ENCODE assay signal across 11 mouse cellular contexts in the genomic region with DNA sequence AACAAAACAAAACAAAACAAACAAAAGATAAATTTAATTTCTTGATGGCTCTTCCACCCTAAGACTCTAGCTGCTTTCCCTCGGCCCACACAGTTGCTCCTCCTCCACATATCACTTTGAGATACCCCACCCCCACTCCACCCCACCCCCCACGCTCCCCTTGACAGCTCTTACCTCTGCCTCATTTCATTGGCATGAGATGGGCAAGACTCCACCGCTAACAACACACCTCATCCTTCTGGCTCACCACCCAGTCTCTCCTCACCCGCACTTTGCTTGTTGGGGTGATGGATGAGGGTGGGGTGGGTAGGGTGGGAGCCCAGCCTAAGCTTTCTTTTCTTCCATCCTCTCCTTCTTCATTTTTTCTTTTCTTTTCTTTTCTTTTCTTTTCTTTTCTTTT. TPM values are rescaled to one million over a fixed set of nuclear protein-coding genes. Genes with fewer than 3 reads are reported as not detected.
DNase-seq lines count a peak whose midpoint lies in the region; ATAC-seq and TF ChIP-seq lines count a peak whose summit lies in the region.
"Had no signal": no experiment of that assay in that cellular context is flagged by ENCODE, and none has a peak within 500 bp of the region (broad histone marks: within the 10 kb centered on the region; RNA-seq: fewer than 3 reads in every experiment).

No protein-coding gene starts in this region.

- no peak for TF ChIP-seq EP300 in stomach, postnatal 0 days (optimal IDR thresholded peaks at IDR 0.05)

- H3K4me2 ChIP-seq in liver, embryonic 13.5 days, result peak overlapping the region; percentile 33
- H3K4me2 ChIP-seq in liver, embryonic 11.5 days, result no peak overlapping the region
- no peak overlapping the region for H3K4me2 ChIP-seq in stomach, embryonic 16.5 days (ENCODE audit: low read depth, low read length)
- no peak overlapping the region for H3K4me2 ChIP-seq in stomach, postnatal 0 days (replicated peaks; ENCODE audit: low read depth)
- no peak overlapping the region for H3K4me2 ChIP-seq in neural tube, embryonic 15.5 days
- H3K4me2 ChIP-seq: limb, embryonic 12.5 days had no signal

- H3K36me3 ChIP-seq in heart, embryonic 10.5 days, result peaks cover 6% of the 10 kb centered on the region; the same call in 1 of the 2 replicates
- no peaks in the 10 kb centered on the region for H3K36me3 ChIP-seq in liver, embryonic 13.5 days
- H3K36me3 ChIP-seq in liver, embryonic 11.5 days (ENCODE audit: control insufficient read depth, insufficient read depth, low read length), result 0 out of 2 replicates have a peak, but pooled peaks cover 3% of the 10 kb centered on the region
- no peaks in the 10 kb centered on the region for H3K36me3 ChIP-seq in stomach, embryonic 16.5 days (ENCODE audit: control insufficient read depth, insufficient read depth, low read length)
- H3K36me3 ChIP-seq in stomach, postnatal 0 days (ENCODE audit: control insufficient read depth, insufficient read depth, low read length), result no peaks in the 10 kb centered on the region
- H3K36me3 ChIP-seq in neural tube, embryonic 15.5 days, result peaks cover 4% of the 10 kb centered on the region; the same call in 1 of the 2 replicates

- H3K27ac ChIP-seq in heart, embryonic 10.5 days, result peak overlapping the region; percentile 70
- no peak overlapping the region for H3K27ac ChIP-seq in liver, embryonic 13.5 days
- no peak overlapping the region for H3K27ac ChIP-seq in liver, embryonic 11.5 days (ENCODE audit: low read depth, low read length)
- no peak overlapping the region for H3K27ac ChIP-seq in stomach, embryonic 16.5 days (ENCODE audit: low read length)
- no peak overlapping the region for H3K27ac ChIP-seq in stomach, postnatal 0 days (replicated peaks)
- H3K27ac ChIP-seq in neural tube, embryonic 15.5 days (replicated peaks), result no peak overlapping the region
- H3K27ac ChIP-seq: embryonic facial prominence, embryonic 15.5 days; left cerebral cortex, adult 2 months; limb, embryonic 12.5 days had no signal

- no peak for TF ChIP-seq CTCF in stomach, postnatal 0 days (IDR thresholded peaks at IDR 0.05; ENCODE audit: low read depth)

- H3K4me1 ChIP-seq in heart, embryonic 10.5 days, result peaks cover 35% of the 10 kb centered on the region
- H3K4me1 ChIP-seq in liver, embryonic 13.5 days (replicated peaks), result peaks cover 31% of the 10 kb centered on the region
- H3K4me1 ChIP-seq in liver, embryonic 11.5 days (replicated peaks; ENCODE audit: control insufficient read depth, insufficient read depth, low read length), result peaks cover 22% of the 10 kb centered on the region
- H3K4me1 ChIP-seq in stomach, embryonic 16.5 days (ENCODE audit: control insufficient read depth, insufficient read depth, low read length), result peaks cover 11% of the 10 kb centered on the region
- H3K4me1 ChIP-seq in stomach, postnatal 0 days (replicated peaks; ENCODE audit: control insufficient read depth, insufficient read depth), result no peaks in the 10 kb centered on the region
- H3K4me1 ChIP-seq in neural tube, embryonic 15.5 days, result peaks cover 16% of the 10 kb centered on the region

- intact Hi-C loops in heart, postnatal 14 days (cut with DNase I), result loop anchor here (1.0 to 10.0 kb wide), 3 partner anchors 52 to 248 kb away; partner anchors contain the start of gene Aqp5

- H3K27me3 ChIP-seq in heart, embryonic 10.5 days (ENCODE audit: insufficient read depth, poor library complexity, severe bottlenecking), result no peaks in the 10 kb centered on the region
- H3K27me3 ChIP-seq in liver, embryonic 13.5 days, result no peaks in the 10 kb centered on the region
- no peaks in the 10 kb centered on the region for H3K27me3 ChIP-seq in liver, embryonic 11.5 days (replicated peaks; ENCODE audit: control insufficient read depth, insufficient read depth, low read length)
- H3K27me3 ChIP-seq in stomach, embryonic 16.5 days (ENCODE audit: control insufficient read depth, insufficient read depth, low read length), result no peaks in the 10 kb centered on the region
- H3K27me3 ChIP-seq in stomach, postnatal 0 days (ENCODE audit: control insufficient read depth, insufficient read depth, low read length), result no peaks in the 10 kb centered on the region
- H3K27me3 ChIP-seq in neural tube, embryonic 15.5 days (replicated peaks), result no peaks in the 10 kb centered on the region
- H3K27me3 ChIP-seq: embryonic facial prominence, embryonic 15.5 days; limb, embryonic 12.5 days had no signal

- H3K9me3 ChIP-seq in heart, embryonic 10.5 days, result no peaks in the 10 kb centered on the region
- no peaks in the 10 kb centered on the region for H3K9me3 ChIP-seq in liver, embryonic 13.5 days (replicated peaks)
- H3K9me3 ChIP-seq in liver, embryonic 11.5 days (ENCODE audit: control insufficient read depth, low read length), result no peaks in the 10 kb centered on the region
- H3K9me3 ChIP-seq in stomach, embryonic 16.5 days (replicated peaks; ENCODE audit: control insufficient read depth, low read length), result no peaks in the 10 kb centered on the region
- H3K9me3 ChIP-seq in stomach, postnatal 0 days (ENCODE audit: control insufficient read depth, low read length), result no peaks in the 10 kb centered on the region
- no peaks in the 10 kb centered on the region for H3K9me3 ChIP-seq in neural tube, embryonic 15.5 days (replicated peaks)
- H3K9me3 ChIP-seq: embryonic facial prominence, embryonic 15.5 days; limb, embryonic 12.5 days had no signal

- H3K9ac ChIP-seq in liver, embryonic 13.5 days, result no peak overlapping the region
- no peak overlapping the region for H3K9ac ChIP-seq in liver, embryonic 11.5 days (ENCODE audit: low read depth, low read length)
- H3K9ac ChIP-seq in stomach, embryonic 16.5 days (ENCODE audit: low read length), result 0 out of 2 replicates have a peak overlapping the region, but pooled peaks have one; percentile 5
- no peak overlapping the region for H3K9ac ChIP-seq in stomach, postnatal 0 days (ENCODE audit: low read length)
- H3K9ac ChIP-seq in neural tube, embryonic 15.5 days (replicated peaks), result 0 out of 2 replicates have a peak overlapping the region, but pooled peaks have one; percentile 10
- H3K9ac ChIP-seq: embryonic facial prominence, embryonic 15.5 days had no signal

- ATAC-seq in liver, embryonic 13.5 days (ENCODE audit: low read depth), result no peak
- no peak for ATAC-seq in liver, embryonic 11.5 days (replicated peaks; ENCODE audit: low FRiP score)
- no peak for ATAC-seq in stomach, embryonic 16.5 days (ENCODE audit: insufficient read depth, low FRiP score)
- no peak for ATAC-seq in stomach, postnatal 0 days (ENCODE audit: low FRiP score, low TSS enrichment)
- no peak for ATAC-seq in neural tube, embryonic 15.5 days (ENCODE audit: low FRiP score)
- ATAC-seq in activated CD4-positive, CD25-positive, alpha-beta regulatory T cell, adult 4 months, result no peak

- H3K4me3 ChIP-seq in heart, embryonic 10.5 days, result no peak overlapping the region
- no peak overlapping the region for H3K4me3 ChIP-seq in liver, embryonic 13.5 days (replicated peaks)
- H3K4me3 ChIP-seq in liver, embryonic 11.5 days (ENCODE audit: low read depth, low read length), result no peak overlapping the region
- H3K4me3 ChIP-seq in stomach, embryonic 16.5 days (replicated peaks; ENCODE audit: low read length), result no peak overlapping the region
- H3K4me3 ChIP-seq in stomach, postnatal 0 days (ENCODE audit: low read depth, low read length), result no peak overlapping the region
- no peak overlapping the region for H3K4me3 ChIP-seq in neural tube, embryonic 15.5 days (replicated peaks)
- H3K4me3 ChIP-seq: embryonic facial prominence, embryonic 15.5 days; left cerebral cortex, adult 2 months; limb, embryonic 12.5 days had no signal

- no peak for DNase-seq in heart, embryonic 10.5 days (ENCODE audit: low spot score)
- no peak for DNase-seq in heart, postnatal 14 days
- DNase-seq in liver, embryonic 13.5 days, result no peak
- DNase-seq in liver, embryonic 11.5 days (ENCODE audit: low spot score), result no peak
- no peak for DNase-seq in stomach, postnatal 0 days (ENCODE audit: low spot score)

- 38% methylated on average over 4 of the region's 4 CpGs for WGBS in heart, embryonic 10.5 days
- WGBS in liver, embryonic 13.5 days (ENCODE audit: insufficient replicate concordance), result 27% methylated on average over 4 of the region's 4 CpGs
- WGBS in liver, embryonic 11.5 days, result 36% methylated on average over 4 of the region's 4 CpGs
- 28% methylated on average over 4 of the region's 4 CpGs for WGBS in stomach, embryonic 16.5 days
- WGBS in stomach, postnatal 0 days, result 24% methylated on average over 4 of the region's 4 CpGs
- 37% methylated on average over 4 of the region's 4 CpGs for WGBS in neural tube, embryonic 15.5 days

RNA-seq across cellular contexts. Expression of gene Tmbim6, which starts 24.3 kb away (rescaled TPM):
- polyA plus RNA-seq in heart, embryonic 10.5 days (2016; fragmentation: Nextera tagmentation; extraction: Ambion mirVana), result 295 and 308 TPM in 2 replicates
- total RNA-seq in heart, postnatal 14 days (2021), result 100 to 1,000 TPM; 216 to 219 TPM
- 188 and 210 TPM in 2 replicates for polyA plus RNA-seq in liver, embryonic 13.5 days (2015; fragmentation: Nextera tagmentation; extraction: Ambion mirVana)
- polyA plus RNA-seq in liver, embryonic 11.5 days (2014; fragmentation: Nextera tagmentation; extraction: Ambion mirVana), result 256 and 273 TPM in 2 replicates
- polyA plus RNA-seq in stomach, embryonic 16.5 days (2015; fragmentation: Nextera tagmentation; extraction: Ambion mirVana), result 438 and 480 TPM in 2 replicates
- 469 and 479 TPM in 2 replicates for polyA plus RNA-seq in stomach, postnatal 0 days (2015; fragmentation: Nextera tagmentation; extraction: Ambion mirVana)
- polyA plus RNA-seq in neural tube, embryonic 15.5 days (2015; fragmentation: Nextera tagmentation; extraction: Ambion mirVana), result 289 and 350 TPM in 2 replicates
- polyA plus RNA-seq in activated CD4-positive, CD25-positive, alpha-beta regulatory T cell, adult 4 months (2017; shearing (Covaris generic)), result 1,000 to 10,000 TPM in 1 of 2 experiments, 100 to 1,000 TPM in 1; 855 to 1,076 TPM

RNA-seq across cellular contexts. Expression of gene Nckap5l, which starts 40.6 kb away (rescaled TPM):
- 10.7 and 12.8 TPM in 2 replicates for polyA plus RNA-seq in heart, embryonic 10.5 days (2016; fragmentation: Nextera tagmentation; extraction: Ambion mirVana)
- 10 to 100 TPM; 11.2 to 13.6 TPM for total RNA-seq in heart, postnatal 14 days (2021)
- 0.85 and 1.1 TPM in 2 replicates for polyA plus RNA-seq in liver, embryonic 13.5 days (2015; fragmentation: Nextera tagmentation; extraction: Ambion mirVana)
- polyA plus RNA-seq in liver, embryonic 11.5 days (2014; fragmentation: Nextera tagmentation; extraction: Ambion mirVana), result 5.6 and 6.0 TPM in 2 replicates
- polyA plus RNA-seq in stomach, embryonic 16.5 days (2015; fragmentation: Nextera tagmentation; extraction: Ambion mirVana), result 3.7 and 4.6 TPM in 2 replicates
- polyA plus RNA-seq in stomach, postnatal 0 days (2015; fragmentation: Nextera tagmentation; extraction: Ambion mirVana), result 2.1 and 2.4 TPM in 2 replicates
- 12.4 and 13.0 TPM in 2 replicates for polyA plus RNA-seq in neural tube, embryonic 15.5 days (2015; fragmentation: Nextera tagmentation; extraction: Ambion mirVana)
- 1 to 10 TPM in 1 of 2 experiments, under 1 TPM in 1; 0.76 to 1.2 TPM for polyA plus RNA-seq in activated CD4-positive, CD25-positive, alpha-beta regulatory T cell, adult 4 months (2017; shearing (Covaris generic))

RNA-seq across cellular contexts. Expression of gene Fmnl3, which starts 46.7 kb away (rescaled TPM):
- polyA plus RNA-seq in heart, embryonic 10.5 days (2016; fragmentation: Nextera tagmentation; extraction: Ambion mirVana), result 14.3 and 17.5 TPM in 2 replicates
- 10 to 100 TPM; 29.4 to 29.7 TPM for total RNA-seq in heart, postnatal 14 days (2021)
- 3.4 and 3.7 TPM in 2 replicates for polyA plus RNA-seq in liver, embryonic 13.5 days (2015; fragmentation: Nextera tagmentation; extraction: Ambion mirVana)
- 12.8 and 13.3 TPM in 2 replicates for polyA plus RNA-seq in liver, embryonic 11.5 days (2014; fragmentation: Nextera tagmentation; extraction: Ambion mirVana)
- 14.2 and 16.6 TPM in 2 replicates for polyA plus RNA-seq in stomach, embryonic 16.5 days (2015; fragmentation: Nextera tagmentation; extraction: Ambion mirVana)
- 8.0 and 8.6 TPM in 2 replicates for polyA plus RNA-seq in stomach, postnatal 0 days (2015; fragmentation: Nextera tagmentation; extraction: Ambion mirVana)
- 7.9 and 11.9 TPM in 2 replicates for polyA plus RNA-seq in neural tube, embryonic 15.5 days (2015; fragmentation: Nextera tagmentation; extraction: Ambion mirVana)
- 1 to 10 TPM; 6.1 to 9.0 TPM for polyA plus RNA-seq in activated CD4-positive, CD25-positive, alpha-beta regulatory T cell, adult 4 months (2017; shearing (Covaris generic))

RNA-seq across cellular contexts. Expression of gene Bcdin3d, which starts 57.6 kb away (rescaled TPM):
- polyA plus RNA-seq in heart, embryonic 10.5 days (2016; fragmentation: Nextera tagmentation; extraction: Ambion mirVana), result 11.8 and 13.7 TPM in 2 replicates
- 1 to 10 TPM; 3.9 to 4.9 TPM for total RNA-seq in heart, postnatal 14 days (2021)
- 7.3 and 7.4 TPM in 2 replicates for polyA plus RNA-seq in liver, embryonic 13.5 days (2015; fragmentation: Nextera tagmentation; extraction: Ambion mirVana)
- 10.5 and 12.1 TPM in 2 replicates for polyA plus RNA-seq in liver, embryonic 11.5 days (2014; fragmentation: Nextera tagmentation; extraction: Ambion mirVana)
- 11.6 and 12.9 TPM in 2 replicates for polyA plus RNA-seq in stomach, embryonic 16.5 days (2015; fragmentation: Nextera tagmentation; extraction: Ambion mirVana)
- polyA plus RNA-seq in stomach, postnatal 0 days (2015; fragmentation: Nextera tagmentation; extraction: Ambion mirVana), result 9.3 and 10.4 TPM in 2 replicates
- polyA plus RNA-seq in neural tube, embryonic 15.5 days (2015; fragmentation: Nextera tagmentation; extraction: Ambion mirVana), result 17.0 and 19.0 TPM in 2 replicates
- polyA plus RNA-seq in activated CD4-positive, CD25-positive, alpha-beta regulatory T cell, adult 4 months (2017; shearing (Covaris generic)), result 10 to 100 TPM; 23.3 to 23.5 TPM

Comparison
In these comparisons a context has a peak if more than half of its experiments do, and no peak if none do; other contexts are left out.
1. H3K9ac ChIP-seq: peak in stomach, embryonic 16.5 days (single experiment) and neural tube, embryonic 15.5 days (single experiment); none in liver, embryonic 13.5 days (single experiment), liver, embryonic 11.5 days (single experiment) and stomach, postnatal 0 days (single experiment).